Mouse (Mus musculus) hindbrain, embryonic 10.5 days (tissue): ENCODE measurements around the gene Nxnl1. TPM values are rescaled to one million over a fixed set of nuclear protein-coding genes. Genes with fewer than 3 reads are reported as not detected.

Experiments
- DNase-seq: peaks from one replicate; pipeline ENCODE4 v3.0.0-alpha.2; 2017; ENCODE audit warnings: low spot score
- H3K27ac ChIP-seq: fragments of 300-500 bp; sonication (generic); 2 replicates; pipeline ENCODE4 v1.5.1; 2016; ENCODE audit warnings: mild to moderate bottlenecking, moderate library complexity
- H3K27me3 ChIP-seq: fragments of 300-500 bp; sonication (generic); 2 replicates; pipeline ENCODE4 v1.6.1; 2016; ENCODE audit warnings: mild to moderate bottlenecking; ENCODE audit not compliant: poor library complexity, insufficient read depth, severe bottlenecking
- H3K36me3 ChIP-seq: fragments of 300-500 bp; sonication (generic); 2 replicates; pipeline ENCODE4 v1.6.1; 2016; ENCODE audit warnings: mild to moderate bottlenecking, moderate library complexity
- H3K4me1 ChIP-seq: fragments of 300-500 bp; sonication (generic); replicated peaks from 2 replicates; pipeline ENCODE4 v1.6.1; 2016; ENCODE audit warnings: mild to moderate bottlenecking
- H3K4me3 ChIP-seq: fragments of 300-500 bp; sonication (generic); 2 replicates; pipeline ENCODE4 v1.5.1; 2016; ENCODE audit warnings: mild to moderate bottlenecking, moderate library complexity
- H3K9me3 ChIP-seq: fragments of 300-500 bp; sonication (generic); 2 replicates; pipeline ENCODE4 v1.6.1; 2016; ENCODE audit warnings: mild to moderate bottlenecking, moderate library complexity
- WGBS: fragments of 180-500 bp; shearing (Covaris S2); methylation state at CpG from one replicate; pipeline ENCODE4 v1.1.7; 2016; 5-methylcytosine and 5-hydroxymethylcytosine counted together
- polyA plus RNA-seq: library from polyadenylated mRNA; unstranded; fragments of >200 nt; fragmentation: Nextera tagmentation; extraction: Ambion mirVana; gene quantifications from 2 replicates; pipeline ENCODE4 v1.2.1, GENCODE M21; 2016

Nxnl1 gene
- polyA plus RNA-seq, 1 experiment from 2014 or later, result not detected

GRCm38 (mm10) chr8:71560765-71561164 is 5.6 kb downstream of the Nxnl1 start:
- DNase-seq, result no peak
- peaks cover 99% of the 10 kb centered on the region for H3K27me3 ChIP-seq
- WGBS, result 84% methylated on average over 5 of the region's 5 CpGs

DNA sequence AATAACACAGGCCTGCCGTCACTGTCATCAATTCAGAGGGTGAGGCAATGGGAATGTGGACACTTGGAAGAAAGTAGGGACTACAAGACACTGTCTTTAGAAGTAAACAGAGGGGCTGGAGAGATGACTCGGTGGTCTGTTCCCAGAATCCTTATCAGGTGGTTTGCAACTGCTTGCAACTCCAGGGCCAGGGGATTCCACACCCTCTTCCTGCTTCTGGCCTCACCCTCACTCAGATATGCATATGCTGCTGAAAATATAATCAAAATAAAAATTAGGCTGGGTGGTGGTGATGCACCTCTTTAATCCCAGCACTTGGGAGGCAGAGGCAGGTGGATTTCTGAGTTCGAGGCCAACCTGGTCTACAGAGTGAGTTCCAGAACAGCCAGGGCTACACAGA is 6.3 kb downstream of the Nxnl1 start:
- no peak overlapping the region for H3K27ac ChIP-seq
- 77% methylated on average over 3 of the region's 3 CpGs for WGBS
- H3K27me3 ChIP-seq, result peaks cover 99% of the 10 kb centered on the region
- peaks cover 22% of the 10 kb centered on the region for H3K4me1 ChIP-seq
- no peak overlapping the region for H3K4me3 ChIP-seq
- no peak for DNase-seq
- H3K36me3 ChIP-seq, result no peaks in the 10 kb centered on the region
- H3K9me3 ChIP-seq, result peaks cover 7% of the 10 kb centered on the region

More at GRCm38 (mm10) chr8:71560765-71561164, 5.6 kb downstream of the Nxnl1 start:
- no peak overlapping the region for H3K4me3 ChIP-seq
- H3K36me3 ChIP-seq, result no peaks in the 10 kb centered on the region
- H3K9me3 ChIP-seq, result peaks cover 7% of the 10 kb centered on the region
- peaks cover 22% of the 10 kb centered on the region for H3K4me1 ChIP-seq
- no peak overlapping the region for H3K27ac ChIP-seq

DNA sequence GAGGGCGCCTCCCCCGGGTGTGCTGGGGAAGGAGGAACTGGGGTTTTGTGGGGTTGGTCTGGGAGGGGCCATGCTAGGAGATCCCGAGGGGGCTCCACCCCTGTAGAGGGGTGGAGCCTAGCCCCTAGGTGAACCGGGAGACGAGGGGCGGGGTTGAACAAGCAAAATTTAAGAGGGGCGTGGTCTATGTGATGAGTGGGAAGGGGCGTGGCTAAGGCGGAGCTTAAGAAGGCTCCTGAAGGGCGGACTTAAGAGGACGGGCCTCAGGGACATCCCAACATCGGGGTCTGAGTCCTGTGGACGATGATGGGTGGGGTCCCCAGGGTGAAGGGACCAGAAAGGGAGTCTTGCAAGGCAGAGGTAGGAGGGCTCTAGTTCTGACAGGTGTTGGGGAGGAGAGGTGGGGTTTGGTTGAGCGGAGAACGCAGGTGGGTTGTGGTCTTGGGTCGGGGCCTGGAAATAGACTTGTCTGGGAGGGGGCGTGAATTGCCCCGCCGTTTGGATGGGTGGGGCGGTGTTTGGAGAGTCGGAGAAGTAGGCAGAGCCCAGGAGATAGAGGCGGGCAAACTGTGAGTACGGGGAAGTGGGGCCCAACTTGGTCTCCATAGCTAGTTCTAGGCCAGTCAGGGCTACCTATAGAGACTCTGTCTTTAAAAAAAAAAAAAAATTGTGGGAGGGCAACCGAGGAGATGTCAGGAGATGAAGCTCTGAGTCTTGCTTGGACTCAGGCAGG is 7.3 kb downstream of the Nxnl1 start:
- H3K27ac ChIP-seq, result peak overlapping the region; percentile 50; the same call in 1 of the 2 replicates
- peak; percentile 52 for DNase-seq
- peaks cover 3% of the 10 kb centered on the region for H3K9me3 ChIP-seq
- 4% methylated on average over 24 of the region's 24 CpGs for WGBS
- no peaks in the 10 kb centered on the region for H3K36me3 ChIP-seq
- peaks cover 22% of the 10 kb centered on the region for H3K4me1 ChIP-seq
- peaks cover 95% of the 10 kb centered on the region for H3K27me3 ChIP-seq
- H3K4me3 ChIP-seq, result peak overlapping the region; percentile 49

DNA sequence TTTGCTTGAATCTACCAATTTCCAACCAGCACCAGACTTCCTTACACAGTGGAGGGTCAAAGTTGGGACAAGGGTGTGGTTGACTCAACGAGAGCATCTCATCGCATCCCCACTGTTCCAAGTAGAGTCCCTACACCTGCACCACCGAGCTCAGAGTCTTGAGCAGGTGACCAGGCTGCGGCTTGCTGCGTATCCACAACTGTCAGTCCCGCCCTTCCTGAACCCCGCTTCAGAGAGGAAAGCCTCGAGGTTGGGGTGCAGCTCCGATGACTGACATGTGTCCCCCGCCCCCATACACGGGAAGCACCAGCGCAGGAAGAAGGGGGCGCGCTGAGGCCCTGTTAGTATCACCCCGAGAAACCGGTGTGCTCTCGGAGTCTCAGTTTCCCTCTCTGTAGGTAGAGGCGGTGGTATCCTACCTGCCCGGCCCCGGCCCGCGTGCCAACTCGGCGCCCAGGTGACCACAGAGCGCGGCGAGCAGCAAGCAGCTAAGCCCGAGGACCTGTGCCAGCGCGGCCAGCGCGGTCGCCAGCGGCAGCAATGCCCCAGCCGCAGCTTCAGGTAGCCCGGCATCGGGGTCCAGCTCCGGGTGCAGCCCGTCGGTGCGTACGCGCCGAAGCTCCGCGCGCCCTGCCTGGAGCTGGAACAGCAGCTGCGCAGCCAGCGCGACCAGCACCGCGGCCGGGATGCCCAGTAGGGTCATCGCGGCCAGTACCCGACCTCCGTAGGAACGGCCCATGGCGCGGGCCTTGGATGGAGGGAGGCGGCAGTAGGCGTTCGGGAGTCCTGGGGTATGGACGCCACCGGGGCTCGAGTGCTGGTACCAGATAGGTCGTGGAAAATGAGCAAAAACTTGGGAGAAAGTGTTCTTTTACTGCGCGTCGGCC is 8.1 kb downstream of the Nxnl1 start, which contains the start of gene Tmem221:
TSS of gene Tmem221 (minus strand) at position 801 of the 887 bp plus-strand sequence.
- Histone ChIP-seq H3K27ac (peak within 1 kb of the TSS; percentile 50; the same call in 1 of the 2 replicates), H3K36me3 (no peaks in the 10 kb centered on the region), H3K9me3 (no peaks in the 10 kb centered on the region), H3K4me3 (peak within 1 kb of the TSS; percentile 49), H3K4me1 (peaks cover 22% of the 10 kb centered on the region), H3K27me3 (peaks cover 93% of the 10 kb centered on the region)
- WGBS, result 6% methylated on average over 70 of the region's 70 CpGs
- DNase-seq, result no peak

DNA sequence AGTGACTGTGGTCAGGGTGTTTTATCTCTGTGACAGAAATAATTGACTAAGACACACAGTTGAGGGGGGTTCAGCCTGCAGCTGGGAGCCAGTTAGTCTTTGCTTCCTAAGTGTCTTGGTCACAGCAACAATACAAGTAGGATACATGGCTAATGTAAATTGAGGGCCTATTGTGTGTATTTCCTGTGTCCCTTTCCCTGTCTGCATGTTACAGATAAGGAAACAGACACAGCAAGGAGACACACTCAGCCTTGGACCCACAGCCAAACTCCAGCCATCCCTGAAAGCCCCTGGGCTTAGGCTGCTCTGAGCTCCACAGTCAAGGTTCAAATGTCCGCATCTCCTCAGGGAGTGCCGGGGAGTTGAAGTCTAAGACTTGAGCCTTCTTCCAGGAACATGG is 11.8 kb downstream of the Nxnl1 start:
- Histone ChIP-seq H3K4me1 (peaks cover 12% of the 10 kb centered on the region), H3K4me3 (no peak overlapping the region), H3K9me3 (no peaks in the 10 kb centered on the region), H3K27me3 (peaks cover 56% of the 10 kb centered on the region), H3K36me3 (no peaks in the 10 kb centered on the region), H3K27ac (no peak overlapping the region)
- WGBS, result 94% methylated on average over 2 of the region's 2 CpGs
- no peak for DNase-seq

DNA sequence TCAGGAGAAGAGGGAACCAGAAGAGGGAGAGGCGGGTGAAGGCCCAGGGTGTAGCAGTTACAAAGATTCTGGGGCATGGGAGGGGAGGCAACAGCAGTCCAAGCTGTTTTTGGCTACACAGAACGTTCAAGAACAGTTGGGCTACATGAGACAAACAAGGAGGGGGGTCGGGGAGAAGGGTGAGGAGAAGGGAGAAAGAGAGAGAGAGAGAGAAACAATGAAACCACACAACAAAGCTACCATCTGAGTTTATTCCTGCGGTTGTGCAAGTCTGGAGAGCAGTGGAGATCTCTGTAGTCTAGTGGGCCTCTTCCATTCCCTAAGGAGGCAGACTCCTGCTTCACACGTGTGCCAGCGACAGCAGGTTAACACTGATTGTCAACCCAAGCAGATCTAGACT is 12.4 kb downstream of the Nxnl1 start:
- Histone ChIP-seq H3K9me3 (no peaks in the 10 kb centered on the region), H3K27me3 (peaks cover 50% of the 10 kb centered on the region), H3K4me1 (peaks cover 10% of the 10 kb centered on the region), H3K36me3 (no peaks in the 10 kb centered on the region), H3K4me3 (no peak overlapping the region), H3K27ac (no peak overlapping the region)
- WGBS, result 83% methylated on average over 6 of the region's 6 CpGs
- no peak for DNase-seq

GRCm38 (mm10) chr8:71552770-71553169 is 13.6 kb downstream of the Nxnl1 start:
- no peaks in the 10 kb centered on the region for H3K4me1 ChIP-seq
- H3K27ac ChIP-seq, result no peak overlapping the region
- H3K4me3 ChIP-seq, result no peak overlapping the region
- H3K36me3 ChIP-seq, result peaks cover 10% of the 10 kb centered on the region
- WGBS, result 64% methylated on average over 6 of the region's 6 CpGs
- H3K27me3 ChIP-seq, result peaks cover 37% of the 10 kb centered on the region
- H3K9me3 ChIP-seq, result no peaks in the 10 kb centered on the region
- DNase-seq, result no peak

DNA sequence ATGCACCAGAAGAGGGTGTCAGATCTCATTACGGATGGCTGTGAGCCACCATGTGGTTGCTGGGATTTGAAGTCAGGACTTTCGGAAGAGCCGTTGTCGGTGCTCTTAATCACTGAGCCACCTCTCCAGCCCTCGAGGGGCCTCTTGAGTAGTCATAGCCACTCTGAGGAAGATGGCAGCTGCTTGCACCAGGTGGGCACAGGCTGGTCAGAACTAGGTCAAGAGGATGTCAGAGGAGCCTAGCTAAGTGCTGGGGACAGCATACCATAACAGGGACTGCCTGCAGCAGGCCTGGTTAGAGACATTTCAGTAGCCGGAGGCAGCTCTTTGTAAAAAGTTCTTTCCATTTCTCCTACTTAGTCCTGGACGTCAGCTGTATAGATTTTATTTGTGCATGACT is 15.6 kb downstream of the Nxnl1 start:
- Histone ChIP-seq H3K36me3 (peaks cover 29% of the 10 kb centered on the region), H3K27me3 (peaks cover 17% of the 10 kb centered on the region), H3K4me1 (no peaks in the 10 kb centered on the region), H3K9me3 (no peaks in the 10 kb centered on the region), H3K27ac (no peak overlapping the region), H3K4me3 (no peak overlapping the region)
- WGBS, result 73% methylated on average over 7 of the region's 7 CpGs
- no peak for DNase-seq

GRCm38 (mm10) chr8:71547590-71547989 is 18.8 kb downstream of the Nxnl1 start:
- no peak overlapping the region for H3K27ac ChIP-seq

DNA sequence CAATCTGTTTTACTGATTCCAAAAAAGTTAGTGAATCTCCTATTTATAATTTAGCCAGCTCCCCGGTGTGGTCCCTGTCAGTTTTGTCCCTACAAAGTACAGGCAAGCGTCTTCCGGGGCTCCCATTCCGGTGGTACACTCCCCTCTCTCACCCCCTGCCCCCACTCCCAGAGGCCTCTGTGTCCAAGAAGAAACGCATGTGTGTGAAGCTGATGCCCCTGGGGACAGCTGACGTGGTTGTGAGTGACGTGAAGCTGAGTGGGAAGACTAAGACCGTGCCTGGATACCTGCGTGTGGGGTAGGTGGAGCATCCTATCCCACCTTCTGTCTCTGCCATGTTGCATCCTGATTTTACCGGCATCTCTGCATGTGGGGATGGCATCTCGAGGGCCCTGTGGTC is 21.3 kb downstream of the Nxnl1 start:
- H3K27ac ChIP-seq, result no peak overlapping the region
- H3K27me3 ChIP-seq, result no peaks in the 10 kb centered on the region
- no peak for DNase-seq
- H3K4me3 ChIP-seq, result no peak overlapping the region
- 95% methylated on average over 11 of the region's 11 CpGs for WGBS
- peaks cover 13% of the 10 kb centered on the region for H3K4me1 ChIP-seq
- H3K36me3 ChIP-seq, result peaks cover 37% of the 10 kb centered on the region
- H3K9me3 ChIP-seq, result no peaks in the 10 kb centered on the region

More at GRCm38 (mm10) chr8:71547590-71547989, 18.8 kb downstream of the Nxnl1 start:
- Histone ChIP-seq H3K4me1 (peaks cover 13% of the 10 kb centered on the region), H3K4me3 (no peak overlapping the region), H3K9me3 (no peaks in the 10 kb centered on the region), H3K36me3 (peaks cover 37% of the 10 kb centered on the region), H3K27me3 (no peaks in the 10 kb centered on the region)
- WGBS, result 92% methylated on average over 7 of the region's 7 CpGs
- no peak for DNase-seq

DNA sequence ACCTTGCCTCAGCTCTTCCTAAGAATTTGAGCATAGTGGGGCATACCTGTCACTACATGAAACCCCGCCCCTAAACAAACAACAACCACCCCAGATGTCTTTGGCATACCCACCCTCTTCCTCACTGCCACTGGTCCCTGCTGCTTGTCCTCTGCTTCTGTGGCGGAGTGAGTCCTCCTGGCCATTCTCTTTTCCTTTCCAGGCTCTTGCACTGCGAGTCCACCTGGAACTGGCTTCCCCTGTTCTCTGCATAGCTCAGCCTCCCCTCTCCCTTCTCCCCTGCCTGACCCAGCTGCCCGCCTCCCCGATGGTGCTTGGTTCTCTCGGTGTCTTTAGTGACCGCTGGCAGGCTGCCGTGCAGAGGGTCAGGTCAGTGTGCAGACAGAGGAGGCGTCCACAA is 22.6 kb downstream of the Nxnl1 start:
- Histone ChIP-seq H3K9me3 (no peaks in the 10 kb centered on the region), H3K4me3 (peak overlapping the region; percentile 89), H3K4me1 (peaks cover 13% of the 10 kb centered on the region)

DNA sequence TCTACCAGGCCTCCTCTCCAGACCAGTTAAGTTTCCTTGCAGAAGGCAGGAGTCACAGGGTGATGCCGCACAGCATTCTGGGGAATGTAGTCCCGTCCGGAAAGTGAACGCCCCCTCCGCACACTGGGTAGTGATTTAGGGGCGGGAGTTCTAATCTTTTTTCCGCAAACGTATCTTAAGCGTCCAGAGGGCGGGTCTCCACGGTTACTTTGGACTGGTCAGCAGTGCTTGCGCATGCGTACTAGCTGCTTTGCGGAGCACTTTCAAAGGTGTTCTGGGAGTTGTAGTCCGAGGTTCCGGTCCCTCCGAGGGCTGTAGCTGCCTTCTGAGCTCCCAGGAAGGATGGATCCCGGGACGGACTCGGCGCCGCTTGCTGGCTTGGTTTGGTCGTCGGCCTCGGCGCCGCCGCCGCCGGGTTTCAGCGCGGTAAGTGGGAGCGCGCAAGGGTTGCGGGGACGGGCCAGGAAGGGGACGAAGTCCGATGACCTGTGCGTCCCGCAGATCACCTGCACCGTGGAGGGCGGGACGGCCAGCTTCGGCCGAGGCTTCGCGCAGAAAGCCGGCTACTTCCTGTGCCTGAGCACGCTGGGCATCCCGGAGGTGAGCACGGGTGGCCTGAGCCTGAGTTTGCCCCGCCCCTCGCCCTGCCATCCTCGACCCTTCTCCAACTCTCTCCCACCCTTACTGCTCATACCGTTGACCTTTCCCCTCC is 23.6 kb downstream of the Nxnl1 start, which contains the start of gene Mvb12a:
TSS of gene Mvb12a (plus strand) at position 291 of the 712 bp plus-strand sequence.
- Histone ChIP-seq H3K36me3 (peaks cover 27% of the 10 kb centered on the region), H3K27ac (peak within 1 kb of the TSS; percentile 88), H3K4me3 (peak within 1 kb of the TSS; percentile 89), H3K27me3 (peaks cover 9% of the 10 kb centered on the region), H3K9me3 (no peaks in the 10 kb centered on the region), H3K4me1 (peaks cover 16% of the 10 kb centered on the region)
- under 1% methylated on average over 55 of the region's 55 CpGs for WGBS
- peak; percentile 97 for DNase-seq

More for the DNA sequence above, 22.6 kb downstream of the Nxnl1 start:
- Histone ChIP-seq H3K27me3 (no peaks in the 10 kb centered on the region), H3K36me3 (peaks cover 35% of the 10 kb centered on the region), H3K27ac (no peak overlapping the region)
- no peak for DNase-seq
- 88% methylated on average over 9 of the region's 9 CpGs for WGBS
